Mouse (Mus musculus): ENCODE results near the gene Mapk12.

Mapk12 gene

DNA sequence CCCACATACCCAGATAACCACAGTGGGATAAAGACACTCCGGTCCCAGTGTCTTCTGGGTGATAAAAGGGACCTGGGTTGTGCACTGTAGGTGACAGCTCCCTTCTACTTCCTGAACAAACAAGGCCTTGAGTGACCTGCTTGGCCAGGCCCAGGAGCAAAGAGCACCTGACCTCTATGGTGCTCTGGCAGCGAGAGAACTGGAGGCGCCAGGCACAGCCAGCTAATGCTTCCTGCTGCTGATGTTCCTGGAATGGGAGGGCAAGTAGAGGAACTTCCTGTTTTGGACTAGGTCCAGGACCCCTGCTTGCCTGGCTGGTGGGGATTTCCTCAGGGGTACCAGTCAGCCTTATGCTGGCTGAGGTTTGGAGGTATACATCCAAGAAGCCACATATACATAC, 29.6 kb upstream of the Mapk12 start:
- DNase-seq = peak; percentile 76 to 85

- peak; percentile 96 for DNase-seq
These were observed 28.9 kb upstream of the Mapk12 start for GRCm38 (mm10) chr15:89169431-89169830.

DNA sequence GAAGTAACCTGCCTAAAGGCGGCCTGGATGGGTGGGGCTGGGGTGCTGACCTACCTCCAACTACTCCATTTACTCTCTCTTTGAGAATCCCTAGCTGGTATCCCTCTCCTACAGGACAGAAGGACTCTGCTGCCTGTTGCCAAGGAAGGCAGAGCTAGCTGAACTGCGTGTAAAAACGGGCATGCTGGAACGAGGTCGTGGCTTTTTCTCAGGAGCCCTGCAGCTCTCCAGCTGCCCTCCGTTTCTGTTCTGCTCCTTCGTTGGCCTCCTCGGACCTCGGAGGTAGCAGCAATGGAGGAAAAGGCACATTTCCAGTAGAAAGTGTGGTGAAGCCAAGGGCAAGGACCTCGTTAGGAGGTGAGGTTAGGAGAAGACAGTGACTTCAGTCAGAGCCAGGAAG, 28.4 kb upstream of the Mapk12 start:
- DNase-seq = no peak

DNA sequence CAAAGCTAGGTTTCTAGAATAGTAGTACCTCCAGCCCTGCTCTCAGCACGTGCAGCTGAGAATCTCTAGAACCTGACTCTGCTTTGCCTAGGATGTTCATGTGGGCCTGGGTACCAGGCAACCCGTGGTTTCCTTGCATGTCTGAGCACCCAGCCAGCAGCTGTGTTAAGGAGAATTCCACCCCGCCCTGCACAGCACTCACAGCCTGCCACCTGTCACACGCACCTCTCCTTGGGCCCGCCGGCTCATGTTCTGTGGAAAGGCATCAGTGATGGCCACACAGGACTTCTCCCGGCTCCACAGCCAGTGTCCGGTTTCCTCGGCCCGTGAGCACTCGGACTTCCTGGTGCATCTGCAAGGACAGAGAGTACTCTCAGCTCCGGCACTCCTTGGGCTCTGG, 25.0 kb upstream of the Mapk12 start:
- DNase-seq = no peak

DNA sequence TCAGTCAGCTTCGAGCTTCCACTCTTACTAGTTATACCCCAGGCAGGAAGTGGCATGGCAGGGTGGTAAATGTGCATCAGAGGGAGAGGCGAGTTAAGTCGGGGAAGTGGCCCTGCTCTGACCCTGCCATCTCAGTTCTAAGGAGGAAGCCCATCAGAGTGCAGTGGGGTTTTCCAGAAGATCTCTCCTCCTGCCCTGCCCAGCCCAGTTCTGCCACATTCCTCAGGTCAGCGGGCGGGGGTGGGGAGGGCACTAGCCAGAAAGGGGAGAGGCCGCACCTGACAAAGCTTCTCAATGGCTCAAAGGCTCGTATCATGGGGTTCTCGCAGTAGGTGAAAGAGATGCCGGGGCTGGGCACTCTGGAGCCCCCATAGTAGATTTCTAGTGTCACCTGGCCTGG, 20.9 kb upstream of the Mapk12 start:
- no peak for DNase-seq

DNA sequence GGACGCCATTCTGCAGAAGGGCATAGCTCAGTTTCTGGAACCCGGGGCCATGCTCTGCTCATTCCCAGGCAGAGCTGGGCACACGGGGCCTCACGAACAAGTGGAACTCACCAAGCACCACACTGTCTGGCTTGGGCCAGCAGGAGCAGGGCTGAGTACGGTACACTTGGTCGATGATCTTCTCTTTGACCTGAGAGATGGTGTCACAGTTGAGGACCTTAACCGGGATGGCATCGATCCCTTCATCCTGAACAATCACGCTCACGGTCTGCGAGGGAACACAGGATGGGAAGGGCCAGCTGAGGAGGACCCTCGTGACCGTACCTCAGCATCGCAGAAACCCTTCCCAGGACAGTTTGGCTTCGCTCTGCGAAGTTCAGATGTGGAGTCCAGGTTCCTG, 18.0 kb upstream of the Mapk12 start:
- DNase-seq = no peak

- peak; percentile 70 to 76 for DNase-seq
These were observed 17.5 kb upstream of the Mapk12 start for GRCm38 (mm10) chr15:89157954-89158353.

GRCm38 (mm10) chr15:89152312-89152711, 11.8 kb upstream of the Mapk12 start:
- DNase-seq = no peak

- peak in 1 of 2 experiments; percentile 40 for DNase-seq
These were observed 9.5 kb upstream of the Mapk12 start for GRCm38 (mm10) chr15:89150041-89150390.

DNA sequence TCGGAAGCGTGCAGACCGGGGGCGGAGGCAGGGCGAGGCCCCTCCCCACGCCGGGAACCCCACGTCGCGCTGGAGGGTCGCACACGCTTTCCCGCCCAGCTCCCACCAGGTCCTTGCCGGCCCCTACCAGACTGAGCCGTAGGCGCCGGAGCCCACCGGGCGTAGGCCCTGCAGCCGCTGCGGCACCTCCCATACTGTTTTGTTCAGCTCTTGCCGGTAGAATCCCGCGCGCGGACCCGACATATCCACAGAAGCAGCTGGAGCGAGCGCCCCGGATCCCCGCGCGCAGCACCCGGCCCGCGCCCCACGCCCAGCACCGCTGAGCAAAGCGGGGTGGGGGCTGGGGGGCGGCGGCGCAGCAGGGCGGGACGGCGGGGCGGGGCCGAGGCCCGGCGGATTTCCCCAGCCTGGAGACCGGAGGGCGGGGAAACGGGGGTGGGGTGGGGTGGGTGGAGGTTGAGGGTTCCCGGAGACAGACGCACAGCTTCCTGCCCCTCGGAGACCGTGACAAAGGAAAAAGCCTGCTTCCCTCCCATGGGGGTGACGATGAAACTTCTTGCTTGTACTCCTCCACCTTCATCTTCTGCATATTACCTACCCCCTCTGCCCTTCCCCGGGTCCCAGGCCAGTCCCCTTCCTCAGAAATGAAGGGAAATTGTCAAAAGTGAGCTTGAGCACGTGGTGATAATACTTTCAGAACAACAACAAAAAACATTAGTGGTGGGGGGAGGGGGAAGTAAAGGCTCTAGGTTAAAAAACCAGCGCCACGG, 9.0 kb upstream of the Mapk12 start, which contains the start of gene Mapk11:
Gene Mapk11 (minus strand): TSS at position 358 of the 770 bp plus-strand sequence.
- DNase-seq = peak; percentile 29 to 45

DNA sequence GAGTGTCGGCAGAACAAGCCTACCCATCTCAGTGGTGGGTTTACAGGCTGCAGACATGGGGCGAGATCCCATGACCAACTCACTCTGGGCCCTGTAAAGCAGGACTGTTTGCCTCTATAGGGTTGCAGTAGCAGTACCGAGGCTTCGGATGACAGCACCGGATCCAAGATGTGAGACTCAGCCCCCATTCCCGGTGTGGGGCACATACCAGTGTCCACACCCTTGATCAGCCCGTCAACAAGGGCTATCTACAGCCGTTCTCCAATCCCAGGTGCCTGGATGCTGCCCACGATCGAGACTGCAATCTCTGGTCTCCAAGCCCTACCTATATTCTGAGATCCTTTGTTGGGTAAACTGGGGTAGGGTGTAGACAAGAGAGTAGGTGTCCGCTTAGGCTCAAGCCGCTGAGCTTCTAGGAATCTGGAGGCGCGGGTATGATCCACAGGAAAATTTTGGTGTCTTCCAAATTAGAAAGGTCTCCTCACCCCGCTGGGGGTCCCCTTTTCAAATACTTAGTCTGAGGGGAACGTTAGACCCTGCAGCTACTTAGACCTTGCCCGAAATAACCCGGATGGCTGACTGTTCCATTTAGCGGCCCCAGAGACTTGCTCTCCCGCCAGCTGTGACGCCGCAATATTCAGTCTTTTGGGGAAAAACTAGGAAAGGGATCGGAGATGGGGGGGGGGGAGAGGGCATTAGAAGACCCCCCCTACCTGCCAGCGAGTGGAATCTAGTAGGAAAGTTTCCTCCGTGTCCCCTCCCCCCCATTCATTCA, 8.2 kb upstream of the Mapk12 start:
- no peak for DNase-seq

- DNase-seq = peak in 1 of 2 experiments; percentile 41
These were observed 7.4 kb upstream of the Mapk12 start for GRCm38 (mm10) chr15:89147895-89148294.

GRCm38 (mm10) chr15:89147456-89147855, 7.0 kb upstream of the Mapk12 start:
- DNase-seq = no peak

GRCm38 (mm10) chr15:89147024-89147423, 6.5 kb upstream of the Mapk12 start:
- DNase-seq = peak in 1 of 2 experiments; percentile 40

DNA sequence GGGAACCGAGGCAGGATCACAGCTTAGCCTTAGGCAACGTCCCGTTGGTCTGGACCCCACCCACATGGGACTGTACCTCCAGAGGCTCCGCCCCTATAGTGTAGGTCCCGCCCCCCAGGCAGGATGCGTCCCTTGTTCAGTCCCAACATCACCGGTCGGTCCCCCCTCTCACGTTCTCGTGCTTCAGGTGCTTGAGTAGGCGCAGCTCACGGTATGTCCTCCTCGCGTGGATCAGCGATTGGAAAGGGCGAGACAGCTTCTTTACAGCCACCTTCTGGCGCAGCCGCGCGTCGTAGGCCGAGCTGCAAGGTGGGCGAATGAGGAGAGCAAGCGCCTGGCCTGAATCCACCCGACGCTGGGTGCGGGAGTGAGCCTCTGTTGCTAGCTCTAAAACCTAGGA, 6.0 kb upstream of the Mapk12 start:
- peak in 1 of 2 experiments; percentile 56 for DNase-seq

DNA sequence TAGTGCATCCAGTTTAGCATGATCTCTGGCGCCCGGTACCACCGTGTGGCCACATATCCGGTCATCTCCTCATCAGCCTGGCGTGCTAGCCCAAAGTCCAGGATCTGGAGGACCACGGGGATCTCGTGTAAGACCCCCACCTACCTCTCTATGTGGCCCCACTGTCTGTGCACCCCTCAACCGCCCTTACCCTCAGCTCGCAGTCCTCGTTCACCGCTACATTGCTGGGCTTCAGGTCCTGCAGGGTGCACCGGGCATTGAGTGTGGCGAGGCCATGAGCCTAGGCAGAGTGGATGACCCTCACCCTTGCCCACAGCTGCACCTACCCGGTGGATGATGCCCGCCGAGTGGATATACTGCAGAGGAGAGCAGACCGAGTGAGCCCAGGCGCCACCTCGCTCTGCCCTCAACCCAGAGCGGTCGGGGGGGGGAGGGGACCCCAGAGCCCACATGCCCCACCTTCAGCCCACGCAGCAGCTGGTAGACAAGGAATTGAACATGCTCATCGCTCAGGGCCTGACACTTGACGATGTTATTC, 5.4 kb upstream of the Mapk12 start:
- no peak for DNase-seq

DNA sequence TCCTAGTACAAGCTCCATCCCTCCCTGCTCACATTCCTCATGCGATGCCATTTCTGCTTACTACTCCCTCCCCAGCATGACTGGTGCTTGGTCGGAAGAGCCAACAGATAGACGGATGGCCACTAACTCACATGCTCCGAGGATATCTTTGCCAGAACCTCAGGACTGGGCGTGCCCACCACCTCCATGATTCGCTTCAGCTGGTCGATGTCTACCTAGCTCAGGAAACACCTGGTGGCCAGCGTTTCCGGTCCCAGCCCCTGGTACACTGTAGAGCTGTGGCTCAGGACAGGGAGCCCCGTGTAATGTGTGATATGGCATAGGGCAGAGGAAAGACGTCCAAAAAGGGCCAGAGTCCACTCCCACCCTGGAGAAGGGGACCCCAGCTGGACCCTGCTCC, 4.5 kb upstream of the Mapk12 start:
- DNase-seq = no peak

DNA sequence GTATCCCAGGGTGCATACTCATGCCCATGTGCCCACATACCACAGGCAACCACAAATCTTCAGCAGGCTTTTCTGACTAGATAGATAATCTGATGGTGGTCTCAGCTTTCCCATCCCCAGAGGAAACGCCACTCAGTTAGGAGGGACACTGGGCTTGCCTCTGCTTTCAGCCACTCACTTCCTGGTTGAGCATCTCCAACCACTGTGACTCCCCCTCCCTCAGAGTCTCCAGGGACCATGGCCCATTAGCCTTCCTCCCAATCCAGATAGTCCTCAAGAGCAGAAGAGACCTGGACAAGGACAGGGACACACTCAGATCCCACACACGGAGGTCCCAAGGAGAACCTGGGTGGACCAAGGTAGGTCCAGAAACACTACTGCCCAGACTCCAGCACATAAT, 2.6 kb upstream of the Mapk12 start:
- no peak for DNase-seq

DNA sequence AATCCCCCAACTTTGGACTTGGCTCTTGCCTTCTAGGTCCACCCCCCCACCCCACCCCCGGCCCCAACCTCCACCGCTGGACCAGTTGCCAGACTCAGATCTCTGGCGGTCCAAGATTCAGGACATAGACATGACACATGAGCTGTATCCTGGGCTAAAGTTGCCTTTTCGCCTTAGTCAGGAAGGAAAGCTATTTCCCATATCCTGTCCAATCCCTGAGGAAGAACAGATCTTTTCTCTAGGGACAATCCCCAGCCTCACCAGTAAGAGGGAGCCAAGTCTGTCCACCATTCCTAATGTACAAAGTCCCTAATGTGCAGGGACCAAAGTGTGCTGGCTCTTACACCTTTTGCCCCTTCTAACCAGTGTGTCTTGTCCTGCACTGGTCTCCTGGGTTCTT, 1.4 kb upstream of the Mapk12 start:
- DNase-seq = no peak

GRCm38 (mm10) chr15:89141443-89141842, 940 bp upstream of the Mapk12 start:
- no peak for DNase-seq

GRCm38 (mm10) chr15:89140048-89140658, 350 bp downstream of the Mapk12 start:
- DNase-seq = peak in 1 of 2 experiments; percentile 45

- no peak for DNase-seq
These were observed 2.0 kb downstream of the Mapk12 start for GRCm38 (mm10) chr15:89138531-89138930.

DNA sequence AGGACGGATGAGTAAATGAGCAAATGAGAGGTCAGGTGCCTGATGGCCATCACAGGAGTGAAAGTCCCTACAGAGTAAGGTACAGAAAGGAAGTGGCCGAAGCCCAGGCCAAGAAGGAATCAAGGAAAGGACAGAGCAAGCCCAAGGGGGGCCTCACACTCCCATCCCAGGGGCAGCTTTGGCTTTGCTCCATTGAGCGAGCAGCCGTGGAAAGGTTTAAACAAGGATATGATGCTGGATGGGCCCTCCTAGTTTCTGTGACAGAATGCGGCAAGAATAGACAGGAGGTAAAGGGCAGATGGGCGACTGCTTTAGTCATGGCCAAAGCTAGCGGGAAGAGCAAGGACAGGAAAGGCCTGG, 2.5 kb downstream of the Mapk12 start:
- no peak for DNase-seq

Measured in kidney, adult 8-10 months (tissue).